Mouse (Mus musculus): ENCODE results near the gene Rnf130. TPM values are rescaled to one million over a fixed set of nuclear protein-coding genes. Genes with fewer than 3 reads are reported as not detected.

Gene Rnf130
- total RNA-seq, 1 experiment from 2014 or later = 70.4 TPM

GRCm38 (mm10) chr11:50134136-50134859 is 109.2 kb downstream of the Rnf130 start:
- DNase-seq = no peak

- no peak for DNase-seq
Observed at GRCm38 (mm10) chr11:50138206-50138822, 113.2 kb downstream of the Rnf130 start.

- DNase-seq = no peak
Observed at GRCm38 (mm10) chr11:50139571-50139970, 114.4 kb downstream of the Rnf130 start.

GRCm38 (mm10) chr11:50145529-50145928 is 120.4 kb downstream of the Rnf130 start:
- DNase-seq = no peak

GRCm38 (mm10) chr11:50146121-50146520 is 121.0 kb downstream of the Rnf130 start:
- DNase-seq = no peak

- peak; percentile 80 for DNase-seq
Observed at GRCm38 (mm10) chr11:50147267-50147957, 122.3 kb downstream of the Rnf130 start.

- no peak for DNase-seq
Observed at GRCm38 (mm10) chr11:50147958-50148476, 122.9 kb downstream of the Rnf130 start.

GRCm38 (mm10) chr11:50149200-50149599 is 124.1 kb downstream of the Rnf130 start:
- peak; percentile 77 for DNase-seq

- DNase-seq = no peak
Observed at GRCm38 (mm10) chr11:50149603-50150150, 124.5 kb downstream of the Rnf130 start.

GRCm38 (mm10) chr11:50151374-50151773 is 126.2 kb downstream of the Rnf130 start:
- no peak for DNase-seq

- no peak for DNase-seq
Observed at GRCm38 (mm10) chr11:50154166-50154565, 129.0 kb downstream of the Rnf130 start.

Small RNA genes lying within 50 kb of the gene (microRNA-seq; reads per million reads assigned to microRNA genes)
- gene Mir340 = 199 to 236 reads per million in 2 experiments

Other genes with a start within 250 kb of the Rnf130 start
- 5.6 and 6.0 TPM in 2 replicates for gene Gfpt2, start 231.2 kb upstream of the Rnf130 start, total RNA-seq (2021)
- 59.6 and 61.1 TPM in 2 replicates for gene Mapk9, start 178.6 kb upstream of the Rnf130 start, total RNA-seq (2021)
- gene Rasgef1c, start 123.5 kb upstream of the Rnf130 start, total RNA-seq (2021) = 1.3 and 1.5 TPM in 2 replicates
- gene Tbc1d9b, start 106.0 kb downstream of the Rnf130 start, total RNA-seq (2021) = 75.9 and 86.7 TPM in 2 replicates
- 12.9 and 13.6 TPM in 2 replicates for gene Mrnip, start 149.1 kb downstream of the Rnf130 start, total RNA-seq (2021)
- gene Sqstm1, start 185.5 kb downstream of the Rnf130 start, total RNA-seq (2021) = 356 and 366 TPM in 2 replicates
- 103 and 113 TPM in 2 replicates for gene Mgat4b, start 185.5 kb downstream of the Rnf130 start, total RNA-seq (2021)
- gene Ltc4s, start 213.3 kb downstream of the Rnf130 start, total RNA-seq (2021) = 10.4 and 11.3 TPM in 2 replicates